ENCODE assay signal across 25 mouse cellular contexts in genomic region chr2:52597511-52597910, GRCm38 (mm10).
DNase-seq lines count a peak whose midpoint lies in the region; ATAC-seq and TF ChIP-seq lines count a peak whose summit lies in the region.
"Had no signal": no experiment of that assay in that cellular context is flagged by ENCODE, and none has a peak within 500 bp of the region (broad histone marks: within the 10 kb centered on the region; RNA-seq: fewer than 3 reads in every experiment).

No protein-coding gene starts in this region.

- H3K4me1 ChIP-seq in liver, postnatal 0 days (ENCODE audit: insufficient read depth), result no peaks in the 10 kb centered on the region
- H3K4me1 ChIP-seq: hindbrain, embryonic 13.5 days had no signal

- ATAC-seq in Patski, result peak; percentile 51
- no peak for ATAC-seq in liver, postnatal 0 days
- ATAC-seq: forebrain, embryonic 13.5 days; forebrain, embryonic 16.5 days; hindbrain, embryonic 16.5 days had no signal

- CTCF ChIA-PET in Patski (lab: Charles Lee), result no interaction called here

- in situ Hi-C loops in Patski (cut with MboI; ENCODE audit: low pct_unique_long_range_greater_than_20kb), result loop anchor here (10.0 kb wide), 1 partner anchor 173 kb away; the partner anchor contains the start of gene Arl5a

- peak; percentile 43 for DNase-seq in heart, adult 11 months
- no peak for DNase-seq in heart, postnatal 25 days (ENCODE audit: low spot score)
- no peak for DNase-seq in Patski (ENCODE audit: low read depth, low spot score)
- peak; percentile 36 for DNase-seq in induced T-regulatory cell, adult 2 months (ENCODE audit: low read depth)
- DNase-seq in kidney, postnatal 14 days, result no peak
- DNase-seq in liver, postnatal 0 days, result no peak
- DNase-seq in urinary bladder, adult 18-20 months (ENCODE audit: low spot score in 2 of 2), result no peak
- DNase-seq: adrenal gland, adult 8-10 months; adrenal gland, postnatal 25 days; B cell, adult 2 months; cerebellum, adult 11-12 months; cerebellum, adult 8-10 months; cerebellum, postnatal 10 days; cerebellum, postnatal 36 days; gastrocnemius, postnatal 10 days; gastrocnemius, postnatal 36 days; heart, postnatal 36 days had no signal

- no peaks in the 10 kb centered on the region for H3K27me3 ChIP-seq in Patski
- no peaks in the 10 kb centered on the region for H3K27me3 ChIP-seq in liver, postnatal 0 days (ENCODE audit: insufficient read depth, low read length)
- H3K27me3 ChIP-seq: forebrain, embryonic 13.5 days; hindbrain, embryonic 13.5 days had no signal

- intact Hi-C loops in heart, postnatal 25 days (cut with DNase I), result no loop called here

- H3K36me3 ChIP-seq in liver, postnatal 0 days (replicated peaks; ENCODE audit: insufficient read depth, low read length), result no peaks in the 10 kb centered on the region
- H3K36me3 ChIP-seq: forebrain, embryonic 10.5 days; G1E; hindbrain, embryonic 10.5 days; hindbrain, embryonic 13.5 days had no signal

- H3K9me3 ChIP-seq in liver, postnatal 0 days (ENCODE audit: low read length), result no peaks in the 10 kb centered on the region
- H3K9me3 ChIP-seq: forebrain, embryonic 10.5 days; forebrain, embryonic 13.5 days; G1E; hindbrain, embryonic 10.5 days; hindbrain, embryonic 13.5 days had no signal

- H3K4me3 ChIP-seq in liver, postnatal 0 days (ENCODE audit: low read depth, low read length), result no peak overlapping the region
- H3K4me3 ChIP-seq: forebrain, embryonic 10.5 days; forebrain, embryonic 13.5 days; hindbrain, embryonic 10.5 days; hindbrain, embryonic 13.5 days had no signal

- TF ChIP-seq EP300 in liver, postnatal 0 days (IDR thresholded peaks at IDR 0.05; ENCODE audit: low read depth), result no peak

- no peak for TF ChIP-seq CTCF in Patski (IDR thresholded peaks at IDR 0.05)
- TF ChIP-seq CTCF in liver, postnatal 0 days (IDR thresholded peaks at IDR 0.05; ENCODE audit: low read depth), result no peak

- POLR2A ChIA-PET in Patski (lab: Charles Lee), result no interaction called here

- H3K9ac ChIP-seq in liver, postnatal 0 days (replicated peaks), result no peak overlapping the region
- H3K9ac ChIP-seq: forebrain, embryonic 13.5 days; hindbrain, embryonic 13.5 days had no signal

- H3K27ac ChIP-seq in liver, postnatal 0 days (ENCODE audit: low read depth), result no peak overlapping the region
- H3K27ac ChIP-seq: forebrain, embryonic 10.5 days; forebrain, embryonic 13.5 days; hindbrain, embryonic 10.5 days; hindbrain, embryonic 13.5 days had no signal

- H3K4me2 ChIP-seq in liver, postnatal 0 days (ENCODE audit: low read depth, low read length), result no peak overlapping the region
- H3K4me2 ChIP-seq: forebrain, embryonic 13.5 days; heart, embryonic 11.5 days; hindbrain, embryonic 13.5 days had no signal

Comparison
In these comparisons a context has a peak if more than half of its experiments do, and no peak if none do; other contexts are left out.
1. DNase-seq: peak in heart, adult 11 months (single experiment) and induced T-regulatory cell, adult 2 months (single experiment); none in heart, postnatal 25 days (single experiment), Patski (single experiment), kidney, postnatal 14 days (single experiment), liver, postnatal 0 days (single experiment) and urinary bladder, adult 18-20 months (0 of 2).